Mouse (Mus musculus) gastrocnemius, postnatal 10 days (tissue): Measurements from ENCODE around the gene Etv5. TPM values are rescaled to one million over a fixed set of nuclear protein-coding genes. Genes with fewer than 3 reads are reported as not detected.

Experiments
- DNase-seq: peaks from one replicate; pipeline ENCODE4 v3.0.0; 2021; ENCODE audit warnings: mixed read lengths
- total RNA-seq, 2 experiments: library from RNA; stranded (reverse); gene quantifications; 2 replicates each; pipeline ENCODE4 v1.2.3; 2021

Etv5 gene
- total RNA-seq, 2 experiments from 2014 or later = 22.2 to 23.6 TPM

DNA sequence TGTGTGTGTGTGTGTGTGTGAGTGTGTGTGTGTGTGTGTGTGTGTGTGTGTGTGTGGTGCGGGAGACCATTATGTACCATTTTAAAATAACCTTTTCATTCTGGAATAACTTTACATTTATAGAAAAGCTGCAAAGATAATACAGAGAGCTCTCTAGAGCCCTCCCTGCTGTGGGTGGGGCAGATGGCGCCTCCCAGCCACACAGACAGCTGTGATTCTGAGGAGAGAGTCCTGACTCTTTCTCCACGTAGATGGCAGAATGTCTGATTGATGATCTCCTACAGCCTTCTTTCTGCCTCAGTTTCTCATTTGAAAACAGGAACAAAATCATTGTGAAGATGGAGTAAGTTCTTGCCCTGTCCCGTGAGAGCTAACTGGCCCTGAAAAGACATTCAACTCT, 91.5 kb downstream of the Etv5 start:
- no peak for DNase-seq

GRCm38 (mm10) chr16:22341236-22341671, 98.3 kb downstream of the Etv5 start:
- DNase-seq = peak; percentile 31

DNA sequence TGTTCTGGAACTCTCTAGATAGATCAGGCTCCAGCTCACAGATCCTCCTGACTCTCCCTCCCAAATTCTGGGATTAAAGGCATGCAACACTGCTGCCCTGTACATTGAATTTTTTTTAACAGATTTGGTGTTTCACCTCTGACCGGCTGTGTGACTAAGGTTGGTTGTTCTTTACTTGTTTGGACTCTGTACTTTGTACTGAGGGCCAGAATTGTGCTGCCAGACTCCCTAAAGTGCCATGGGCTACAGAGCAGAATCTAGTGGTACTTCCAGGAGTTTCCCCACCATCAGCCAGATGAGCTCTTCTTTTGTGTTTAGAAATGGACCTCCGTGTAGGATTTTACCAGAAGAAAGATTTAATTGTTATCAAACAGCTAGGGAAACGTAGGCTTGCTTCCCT, 103.7 kb downstream of the Etv5 start:
- no peak for DNase-seq

Other genes with a start within 250 kb of the Etv5 start
- gene Tra2b, start 173.7 kb downstream of the Etv5 start, total RNA-seq = 10 to 100 TPM; 53.2 to 68.2 TPM
- gene Dgkg, start 217.5 kb upstream of the Etv5 start, total RNA-seq = under 1 TPM; 0.82 to 0.88 TPM